Mouse (Mus musculus) testis, adult 2 months (tissue): ENCODE results near the gene Hspa1l. TPM values are rescaled to one million over a fixed set of nuclear protein-coding genes. Genes with fewer than 3 reads are reported as not detected.
A peak's percentile ranks its signal among the peaks of the same experiment; 100 is the strongest.
"Not testable (repeated sequence)": the region's sequence is repeated elsewhere in the genome, so short reads cannot be mapped to it uniquely, and the experiment has no call there.

Experiments used
- H3K27ac ChIP-seq: fragments of 200-500 bp; 2 replicates; pipeline ENCODE4 v1.5.1; 2012; ENCODE audit warnings: low read depth, low read length; ENCODE audit not compliant: control insufficient read depth, insufficient read depth
- H3K27me3 ChIP-seq: fragments of 200-500 bp; 2 replicates; pipeline ENCODE4 v1.6.1; 2012; ENCODE audit warnings: mild to moderate bottlenecking, low read length, moderate library complexity; ENCODE audit not compliant: control insufficient read depth, insufficient read depth
- H3K36me3 ChIP-seq: fragments of 200-500 bp; 2 replicates; pipeline ENCODE4 v1.6.1; 2012; ENCODE audit warnings: mild to moderate bottlenecking, low read length; ENCODE audit not compliant: control insufficient read depth, insufficient read depth
- H3K4me1 ChIP-seq: fragments of 200-500 bp; 2 replicates; pipeline ENCODE4 v1.6.1; 2012; ENCODE audit warnings: low read length; ENCODE audit not compliant: control insufficient read depth, insufficient read depth
- H3K4me3 ChIP-seq: fragments of 200-500 bp; 2 replicates; pipeline ENCODE4 v1.5.1; 2012; ENCODE audit warnings: low read depth, mild to moderate bottlenecking, low read length, moderate library complexity, mixed read lengths; ENCODE audit not compliant: control insufficient read depth
- CTCF ChIP-seq: fragments of 200-500 bp; IDR thresholded peaks from 2 replicates; pipeline ENCODE4 v1.5.1; 2012; ENCODE audit warnings: low read depth, mild to moderate bottlenecking, inconsistent platforms, low read length, moderate library complexity; ENCODE audit not compliant: control insufficient read depth, insufficient read depth, insufficient replicate concordance
- POLR2A ChIP-seq: fragments of 200-500 bp; IDR thresholded peaks from 2 replicates; pipeline ENCODE4 v1.6.1; 2012; ENCODE audit warnings: low read depth, mild to moderate bottlenecking, inconsistent platforms, low read length, moderate library complexity; ENCODE audit not compliant: control insufficient read depth
- polyA plus RNA-seq: library from polyadenylated mRNA; depleted of rRNA; stranded (reverse); fragments of >200 nt; gene quantifications from 2 replicates; pipeline ENCODE4 v1.2.3, GENCODE M21; 2012; rRNA removed

The Hspa1l gene
- polyA plus RNA-seq: 718 and 731 TPM in 2 replicates

- H3K4me1 ChIP-seq, H3K36me3 ChIP-seq, H3K27me3 ChIP-seq: not testable (repeated sequence)
- H3K27ac ChIP-seq: peak within 1 kb of the TSS; percentile 86
- TF ChIP-seq POLR2A: peak; percentile 42; the same call in 1 of the 2 replicates
- peak within 1 kb of the TSS; percentile 91 for H3K4me3 ChIP-seq
Measured at GRCm38 (mm10) chr17:34972069-34972749, at the start of gene Hspa1l, which contains the start of gene Hspa1a. TSS of gene Hspa1l (plus strand) at chr17:34972703. TSS of gene Hspa1a (minus strand) at chr17:34972156.

- H3K4me1 ChIP-seq: no peaks in the 10 kb centered on the region; the same call in 1 of the 2 replicates
- TF ChIP-seq POLR2A: no peak
- no peak for TF ChIP-seq CTCF
- no peak overlapping the region for H3K27ac ChIP-seq
- H3K27me3 ChIP-seq: no peaks in the 10 kb centered on the region
- no peaks in the 10 kb centered on the region for H3K36me3 ChIP-seq
- H3K4me3 ChIP-seq: no peak overlapping the region
Measured at GRCm38 (mm10) chr17:34922939-34923338, 49.6 kb upstream of the Hspa1l start.

- no peaks in the 10 kb centered on the region for H3K36me3 ChIP-seq
- H3K4me3 ChIP-seq: no peak overlapping the region
- no peak for TF ChIP-seq CTCF
- no peak for TF ChIP-seq POLR2A
- H3K27ac ChIP-seq: no peak overlapping the region
- H3K4me1 ChIP-seq: no peaks in the 10 kb centered on the region; the same call in 1 of the 2 replicates
- no peaks in the 10 kb centered on the region for H3K27me3 ChIP-seq
Measured at GRCm38 (mm10) chr17:34924258-34924657, 48.2 kb upstream of the Hspa1l start.

GRCm38 (mm10) chr17:34927306-34928019 is 45.0 kb upstream of the Hspa1l start:
- TF ChIP-seq POLR2A (no peak), CTCF (no peak)
- Histone ChIP-seq H3K4me1 (peaks cover 13% of the 10 kb centered on the region), H3K36me3 (no peaks in the 10 kb centered on the region), H3K27me3 (no peaks in the 10 kb centered on the region), H3K4me3 (no peak overlapping the region), H3K27ac (no peak overlapping the region)

- TF ChIP-seq POLR2A (no peak), CTCF (no peak)
Measured at GRCm38 (mm10) chr17:34928841-34929240, 43.7 kb upstream of the Hspa1l start.

GRCm38 (mm10) chr17:34931061-34931734 is 41.3 kb upstream of the Hspa1l start, which contains the start of gene Neu1:
TSS of gene Neu1 (plus strand) at chr17:34931253.
- H3K4me3 ChIP-seq: peak within 1 kb of the TSS; percentile 90

More at GRCm38 (mm10) chr17:34928841-34929240, 43.7 kb upstream of the Hspa1l start:
- Histone ChIP-seq H3K36me3 (no peaks in the 10 kb centered on the region), H3K4me1 (peaks cover 14% of the 10 kb centered on the region), H3K27me3 (no peaks in the 10 kb centered on the region), H3K4me3 (no peak overlapping the region), H3K27ac (no peak overlapping the region)

GRCm38 (mm10) chr17:34931735-34932098 is 40.8 kb upstream of the Hspa1l start:
- Histone ChIP-seq H3K27me3 (no peaks in the 10 kb centered on the region), H3K4me3 (peak overlapping the region; percentile 90), H3K4me1 (peaks cover 26% of the 10 kb centered on the region), H3K27ac (no peak overlapping the region), H3K36me3 (no peaks in the 10 kb centered on the region)
- TF ChIP-seq POLR2A (no peak), CTCF (no peak)

More at GRCm38 (mm10) chr17:34931061-34931734, 41.3 kb upstream of the Hspa1l start, which contains the start of gene Neu1:
- H3K36me3 ChIP-seq: no peaks in the 10 kb centered on the region
- peaks cover 26% of the 10 kb centered on the region for H3K4me1 ChIP-seq
- peak; percentile 40; the same call in 1 of the 2 replicates for TF ChIP-seq POLR2A
- TF ChIP-seq CTCF: peak; percentile 29; the same call in 1 of the 2 replicates
- 0 out of 2 replicates have a peak within 1 kb of the TSS, but pooled peaks have one; percentile 3 for H3K27ac ChIP-seq
- no peaks in the 10 kb centered on the region for H3K27me3 ChIP-seq
